Mouse (Mus musculus) liver, embryonic 14.5 days (tissue): ENCODE measurements around the gene C1qtnf5.

Experiments
- CTCF ChIP-seq: IDR thresholded peaks from 2 replicates; pipeline ENCODE4 v1.5.1; 2016; ENCODE audit warnings: antibody characterized with exemption, low read depth, control low read depth
- EP300 ChIP-seq: IDR thresholded peaks from 2 replicates; pipeline ENCODE4 v1.6.1; 2016; ENCODE audit warnings: antibody characterized with exemption, low read depth

GRCm38 (mm10) chr9:44119011-44119410, 12.0 kb downstream of the C1qtnf5 start:
- TF ChIP-seq CTCF (peak; percentile 89), EP300 (no peak)
